Comparison of ENCODE assay signal across 20 mouse cellular contexts in genomic region chr6:29685952-29686351, GRCm38 (mm10). TPM values are rescaled to one million over a fixed set of nuclear protein-coding genes. Genes with fewer than 3 reads are reported as not detected.
DNase-seq lines count a peak whose midpoint lies in the region; ATAC-seq lines count a peak whose summit lies in the region.
"Had no signal": no experiment of that assay in that cellular context is flagged by ENCODE, and none has a peak within 500 bp of the region (broad histone marks: within the 10 kb centered on the region; RNA-seq: fewer than 3 reads in every experiment).

No protein-coding gene starts in this region.

- no peak; the same call in 1 of the 2 replicates for ATAC-seq in limb, embryonic 12.5 days (ENCODE audit: insufficient number of reproducible peaks, insufficient read depth, low FRiP score, low TSS enrichment, low read depth)
- no peak for ATAC-seq in CD4-positive, CD25-positive, alpha-beta regulatory T cell, adult 4 months
- ATAC-seq: forebrain, embryonic 14.5 days; hindbrain, embryonic 16.5 days; inflammation-experienced regulatory T-cells, adult 6 months; intestine, postnatal 0 days had no signal

- peaks cover 12% of the 10 kb centered on the region for H3K27me3 ChIP-seq in limb, embryonic 12.5 days
- H3K27me3 ChIP-seq in limb, embryonic 10.5 days (ENCODE audit: low read depth, poor library complexity, severe bottlenecking), result peaks cover 10% of the 10 kb centered on the region; the same call in 1 of the 2 replicates
- H3K27me3 ChIP-seq: hindbrain, embryonic 12.5 days had no signal

- H3K4me3 ChIP-seq in limb, embryonic 12.5 days (replicated peaks), result no peak overlapping the region
- no peak overlapping the region for H3K4me3 ChIP-seq in limb, embryonic 10.5 days
- H3K4me3 ChIP-seq: embryonic facial prominence, embryonic 10.5 days; forebrain, embryonic 10.5 days; heart, embryonic 10.5 days; hindbrain, embryonic 12.5 days had no signal

- no peak overlapping the region for H3K27ac ChIP-seq in limb, embryonic 12.5 days
- H3K27ac ChIP-seq in limb, embryonic 10.5 days, result no peak overlapping the region
- H3K27ac ChIP-seq: embryonic facial prominence, embryonic 10.5 days; forebrain, embryonic 10.5 days; heart, embryonic 10.5 days; hindbrain, embryonic 12.5 days had no signal

- WGBS in limb, embryonic 12.5 days, result 88% methylated on average over 4 of the region's 4 CpGs
- 89% methylated on average over 4 of the region's 4 CpGs for WGBS in limb, embryonic 10.5 days

- no peaks in the 10 kb centered on the region for H3K9me3 ChIP-seq in limb, embryonic 12.5 days
- no peaks in the 10 kb centered on the region for H3K9me3 ChIP-seq in limb, embryonic 10.5 days (replicated peaks)
- H3K9me3 ChIP-seq: embryonic facial prominence, embryonic 10.5 days; forebrain, embryonic 10.5 days; heart, embryonic 10.5 days; hindbrain, embryonic 12.5 days had no signal

- no peaks in the 10 kb centered on the region for H3K4me1 ChIP-seq in limb, embryonic 12.5 days (replicated peaks)
- H3K4me1 ChIP-seq in limb, embryonic 10.5 days, result 0 out of 2 replicates have a peak, but pooled peaks cover 3% of the 10 kb centered on the region
- H3K4me1 ChIP-seq: heart, embryonic 10.5 days; hindbrain, embryonic 12.5 days had no signal

- peak; percentile 18 for DNase-seq in adrenal gland, adult 2 months
- no peak for DNase-seq in adrenal gland, adult 8-10 months
- DNase-seq in limb, embryonic 10.5 days (ENCODE audit: low spot score), result no peak
- peak; percentile 76 for DNase-seq in adipocyte (ENCODE audit: low spot score)
- peak; percentile 1 for DNase-seq in fibroblast of lung, adult 2 months (ENCODE audit: low read depth)
- no peak for DNase-seq in neural tube, embryonic 10.5 days (ENCODE audit: extremely low spot score, low spot score)
- DNase-seq: cerebellum, adult 2 months; gastrocnemius, postnatal 10 days; heart, adult 18-20 months; heart, postnatal 4 days had no signal

- no peaks in the 10 kb centered on the region for H3K36me3 ChIP-seq in limb, embryonic 12.5 days
- no peaks in the 10 kb centered on the region for H3K36me3 ChIP-seq in limb, embryonic 10.5 days
- H3K36me3 ChIP-seq: embryonic facial prominence, embryonic 10.5 days; forebrain, embryonic 10.5 days; heart, embryonic 10.5 days; hindbrain, embryonic 12.5 days had no signal

- H3K9ac ChIP-seq in limb, embryonic 12.5 days (replicated peaks), result 0 out of 2 replicates have a peak overlapping the region, but pooled peaks have one; percentile 8
- H3K9ac ChIP-seq: hindbrain, embryonic 12.5 days had no signal

- no peak overlapping the region for H3K4me2 ChIP-seq in limb, embryonic 12.5 days
- H3K4me2 ChIP-seq: hindbrain, embryonic 12.5 days had no signal

RNA-seq across cellular contexts. Expression of gene Tspan33, which starts 8.1 kb away (rescaled TPM):
- 1 to 10 TPM; 2.2 to 2.5 TPM for total RNA-seq in adrenal gland, adult 2 months (2021)
- polyA plus RNA-seq in adrenal gland, adult 2 months (2012; rRNA removed), result 1.2 and 1.5 TPM in 2 replicates
- total RNA-seq in adrenal gland, adult 8-10 months (2022), result 1 to 10 TPM; 2.7 to 4.9 (median 3.8) TPM
- polyA plus RNA-seq in limb, embryonic 12.5 days (2016; fragmentation: Nextera tagmentation; extraction: Ambion mirVana), result 5.2 and 6.2 TPM in 2 replicates
- polyA plus RNA-seq in limb, embryonic 10.5 days (2016; fragmentation: Nextera tagmentation; extraction: Ambion mirVana), result 6.7 and 7.0 TPM in 2 replicates
- polyA plus RNA-seq in CD4-positive, CD25-positive, alpha-beta regulatory T cell, adult 4 months (2017; shearing (Covaris generic)), result under 1 TPM in 1 of 2 experiments, not detected in 1; 0.20 TPM

RNA-seq across cellular contexts. Expression of gene Smo, which starts 49.4 kb away (rescaled TPM):
- total RNA-seq in adrenal gland, adult 2 months (2021), result 10 to 100 TPM; 41.3 to 46.1 TPM
- polyA plus RNA-seq in adrenal gland, adult 2 months (2012; rRNA removed), result 72.3 and 74.7 TPM in 2 replicates
- 10 to 100 TPM; 43.4 to 55.3 (median 50.2) TPM for total RNA-seq in adrenal gland, adult 8-10 months (2022)
- polyA plus RNA-seq in limb, embryonic 12.5 days (2016; fragmentation: Nextera tagmentation; extraction: Ambion mirVana), result 58.7 and 71.4 TPM in 2 replicates
- polyA plus RNA-seq in limb, embryonic 10.5 days (2016; fragmentation: Nextera tagmentation; extraction: Ambion mirVana), result 67.6 and 69.3 TPM in 2 replicates
- under 1 TPM in 1 of 2 experiments, not detected in 1; 0.11 TPM for polyA plus RNA-seq in CD4-positive, CD25-positive, alpha-beta regulatory T cell, adult 4 months (2017; shearing (Covaris generic))
- polyA plus RNA-seq: inflammation-experienced regulatory T-cells, adult 6 months had no signal

Comparison
In these comparisons a context has a peak if more than half of its experiments do, and no peak if none do; other contexts are left out.
1. DNase-seq: peak in adrenal gland, adult 2 months (single experiment), adipocyte (single experiment) and fibroblast of lung, adult 2 months (single experiment); none in adrenal gland, adult 8-10 months (single experiment), limb, embryonic 10.5 days (single experiment) and neural tube, embryonic 10.5 days (single experiment).
2. RNA of gene Smo, which starts 49.4 kb away (polyA plus RNA-seq): 72.3 to 74.7 TPM in adrenal gland, adult 2 months, 67.6 to 69.3 TPM in limb, embryonic 10.5 days and 58.7 to 71.4 TPM in limb, embryonic 12.5 days; 0.11 TPM in CD4-positive, CD25-positive, alpha-beta regulatory T cell, adult 4 months; every median in the first group is over 10 times any median in the second.